Mouse (Mus musculus) right cerebral cortex, postnatal 14 days (tissue): ENCODE measurements around the gene Osgep.
A peak's percentile ranks its signal among the peaks of the same experiment; 100 is the strongest.
"Not testable (repeated sequence)": the region's sequence is repeated elsewhere in the genome, so short reads cannot be mapped to it uniquely, and the experiment has no call there.

ENCODE experiments used
- DNase-seq: peaks from one replicate; pipeline ENCODE4 v3.0.0; 2022

Gene Osgep

DNA sequence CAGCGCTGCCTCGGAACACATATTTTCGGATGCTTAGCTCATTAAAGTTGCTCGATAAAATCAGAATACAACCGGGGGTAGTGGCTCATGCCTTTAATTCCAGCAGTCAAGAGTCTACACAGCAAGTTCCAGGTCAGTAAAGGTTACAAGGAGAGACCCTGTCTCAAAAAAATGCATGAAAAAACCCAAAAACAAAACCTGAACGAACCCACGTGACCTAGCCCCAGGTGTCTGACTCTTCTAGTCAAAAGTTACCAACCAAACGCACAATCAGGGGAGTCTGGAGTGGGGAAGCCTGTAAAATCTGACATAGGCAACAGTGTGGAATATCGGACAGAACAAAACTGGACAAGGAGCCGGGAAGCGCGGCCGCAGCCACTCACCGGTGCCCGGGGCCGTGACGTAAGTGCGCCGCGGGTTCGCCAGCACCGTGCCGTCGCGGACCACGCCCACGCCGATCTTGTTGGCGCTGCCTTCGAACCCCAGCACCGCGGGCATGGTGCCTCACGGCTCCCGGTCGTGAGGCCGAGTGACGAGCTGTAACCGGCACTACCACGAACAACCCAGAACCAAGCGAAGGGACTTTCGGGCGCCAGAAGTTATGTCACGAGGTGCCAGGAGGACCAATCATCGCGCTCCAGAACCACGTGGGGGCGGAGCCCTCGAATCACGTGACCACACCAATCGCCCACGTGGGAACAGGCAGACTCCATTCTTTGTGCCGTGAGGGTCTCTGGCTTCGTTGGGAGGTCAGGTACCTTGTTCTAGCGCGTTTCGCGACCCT lies at the start of gene Osgep, which contains the start of gene Apex1:
Gene Osgep, minus strand, starts transcription at position 613 of the 784 bp plus-strand sequence.
Gene Apex1, plus strand, starts transcription at position 688 of the 784 bp plus-strand sequence.
- peak; percentile 96 for DNase-seq

DNA sequence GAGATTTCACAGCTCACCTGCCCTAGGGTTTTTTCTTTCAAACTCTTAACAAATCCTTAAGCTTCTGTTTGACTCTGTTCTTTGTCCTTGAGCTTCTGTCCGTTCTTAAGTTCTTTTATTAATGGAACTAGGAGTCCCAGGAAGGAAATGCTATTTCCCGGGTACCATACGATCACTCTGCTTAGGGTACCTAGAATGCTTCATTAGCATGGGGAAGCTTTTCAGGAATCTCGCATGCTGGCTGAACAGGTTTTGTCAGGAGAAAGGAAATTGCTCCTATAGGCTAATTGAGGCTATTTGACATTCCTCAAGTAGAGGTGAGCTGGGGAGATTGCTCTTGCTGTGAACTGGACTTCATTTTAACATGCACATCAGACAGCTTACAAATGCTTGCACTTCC lies 49.0 kb upstream of the Osgep start:
- DNase-seq: no peak

DNA sequence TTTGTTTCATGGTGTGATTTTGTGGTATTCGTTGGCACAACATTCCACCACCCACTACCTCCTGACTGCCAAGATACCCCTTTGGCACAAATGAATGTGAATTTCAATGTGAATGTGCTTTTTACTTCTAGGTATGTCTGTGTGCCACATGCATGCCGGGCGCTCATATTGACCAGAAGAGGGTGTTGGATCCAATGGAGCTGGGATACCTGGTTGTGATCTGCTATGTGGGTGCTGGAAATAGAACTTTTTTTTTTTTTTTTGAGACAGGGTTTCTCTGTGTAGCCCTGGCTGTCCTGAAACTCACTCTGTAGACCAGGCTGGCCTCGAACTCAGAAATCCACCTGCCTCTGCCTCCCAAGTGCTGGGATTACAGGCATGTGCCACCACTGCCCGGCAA lies 48.4 kb upstream of the Osgep start:
- not testable (repeated sequence) for DNase-seq

DNA sequence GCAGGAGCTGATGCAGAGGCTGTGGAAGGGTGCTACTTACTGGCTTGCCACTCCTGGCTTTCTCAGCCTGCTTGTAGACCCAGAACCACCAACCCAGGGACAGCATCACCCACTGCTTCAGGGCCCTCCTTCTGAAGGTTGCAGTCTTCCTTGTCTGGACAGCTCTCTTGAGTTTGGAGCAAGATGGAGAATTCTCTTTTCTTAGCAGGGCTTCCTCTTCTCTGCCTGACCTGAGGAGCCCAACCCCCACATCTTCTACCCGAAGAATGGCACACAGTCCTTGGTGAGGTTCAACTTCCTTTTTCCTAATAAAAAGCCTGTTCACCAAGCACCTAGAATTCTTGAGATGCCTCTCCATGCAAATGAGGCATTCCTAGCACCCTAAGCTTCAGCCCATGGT lies 46.1 kb upstream of the Osgep start:
- DNase-seq: no peak

DNA sequence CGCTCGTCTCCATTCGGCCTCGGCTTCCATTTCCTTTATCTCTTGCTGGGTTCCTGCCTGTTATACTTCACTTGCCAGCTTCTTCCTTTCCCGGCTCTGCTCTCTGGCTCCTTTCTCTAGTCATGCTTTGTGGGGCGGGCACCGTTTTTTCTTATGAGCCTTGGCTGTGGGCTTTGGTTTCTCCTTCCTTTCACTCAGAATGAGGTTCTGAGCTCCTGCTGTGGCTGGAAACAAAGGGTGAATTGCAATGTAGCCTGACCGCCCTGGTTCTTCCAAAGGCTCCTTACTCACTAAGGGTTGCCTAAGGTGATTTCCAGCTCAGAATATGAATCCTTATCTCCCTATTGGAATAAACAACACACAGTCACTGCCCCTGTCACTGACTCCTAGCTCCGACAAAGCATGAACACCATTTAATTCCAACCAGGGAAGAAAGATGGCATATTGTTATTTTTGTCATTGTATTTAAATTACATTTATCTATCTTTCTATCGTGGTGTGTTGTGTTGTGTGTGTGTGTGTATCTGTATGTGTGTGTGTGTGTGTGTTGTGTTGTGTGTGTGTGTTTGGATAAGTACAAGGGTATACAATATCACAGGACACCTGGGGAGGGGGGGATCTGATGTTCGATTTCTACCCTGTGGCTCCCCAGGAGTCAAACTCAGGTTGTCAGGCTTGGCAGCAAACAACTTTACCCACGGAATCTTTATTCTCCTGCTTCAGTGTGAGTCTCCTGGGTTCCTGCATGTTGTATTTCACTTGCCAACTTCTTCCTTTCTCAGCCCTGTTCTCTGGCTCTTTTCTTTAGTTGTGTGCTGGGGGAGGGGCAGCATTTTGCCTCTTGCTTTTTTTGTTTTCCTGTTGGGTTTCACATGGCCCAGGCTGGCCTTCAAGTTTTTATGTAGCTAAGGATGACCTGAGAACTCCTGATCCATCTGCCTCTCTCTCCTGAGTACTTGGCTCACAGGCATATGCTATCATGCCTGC lies 45.2 kb upstream of the Osgep start:
- DNase-seq: peak; percentile 17

DNA sequence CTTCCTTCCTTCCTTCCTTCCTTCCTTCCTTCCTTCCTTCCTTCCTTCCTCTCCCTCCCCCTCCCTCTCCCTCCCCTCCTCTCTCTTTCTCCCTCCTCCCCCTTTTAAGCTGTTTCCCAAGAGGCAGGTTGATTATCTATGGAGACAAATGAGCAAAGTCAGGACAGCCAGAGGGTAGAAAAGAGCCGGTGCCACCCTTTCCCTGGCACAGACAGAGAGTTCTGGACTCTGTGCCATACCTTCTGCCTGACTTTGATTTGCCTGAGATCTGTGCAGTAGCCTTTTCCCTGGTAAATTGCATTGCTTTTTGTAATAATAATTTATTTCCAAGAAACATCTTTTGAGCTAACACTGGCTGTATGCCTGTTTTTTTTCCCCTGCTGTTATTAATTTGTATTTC lies 44.3 kb upstream of the Osgep start:
- DNase-seq: no peak

DNA sequence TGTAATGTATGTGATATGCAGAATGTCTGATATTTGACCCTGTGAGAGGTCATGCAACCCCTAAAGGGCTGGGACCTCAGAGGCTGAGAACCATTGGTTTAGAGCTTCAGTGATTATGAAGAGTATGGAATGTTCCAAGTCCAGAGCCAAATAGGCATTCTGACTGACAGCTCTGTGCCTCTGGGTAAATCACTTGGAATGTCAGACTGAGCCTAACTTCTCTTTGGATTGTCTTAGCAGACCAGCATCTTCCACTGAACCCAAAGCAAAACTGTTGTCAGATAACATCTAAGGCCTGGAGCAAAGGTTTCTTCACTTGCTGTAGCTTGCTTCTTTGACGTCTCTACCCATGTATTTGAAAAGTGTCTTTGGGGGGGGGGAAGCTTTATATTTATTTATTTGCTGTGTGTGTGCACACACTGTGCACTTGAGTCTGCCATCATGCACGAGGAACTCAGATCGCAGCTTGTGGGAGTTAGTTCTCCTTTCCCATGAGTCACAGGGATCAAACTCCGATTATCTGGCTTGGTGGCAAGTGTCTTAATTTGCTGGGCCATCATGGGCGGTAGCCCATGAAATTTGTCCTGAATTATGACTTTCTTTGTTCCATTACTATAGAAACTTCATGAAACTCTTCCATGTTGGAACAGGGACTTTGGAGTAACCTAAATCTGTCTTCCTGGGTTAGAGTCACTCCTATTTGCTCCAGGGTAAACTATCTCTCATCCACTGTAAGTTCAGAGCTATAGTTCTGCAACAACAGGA lies 43.7 kb upstream of the Osgep start:
- DNase-seq: no peak

DNA sequence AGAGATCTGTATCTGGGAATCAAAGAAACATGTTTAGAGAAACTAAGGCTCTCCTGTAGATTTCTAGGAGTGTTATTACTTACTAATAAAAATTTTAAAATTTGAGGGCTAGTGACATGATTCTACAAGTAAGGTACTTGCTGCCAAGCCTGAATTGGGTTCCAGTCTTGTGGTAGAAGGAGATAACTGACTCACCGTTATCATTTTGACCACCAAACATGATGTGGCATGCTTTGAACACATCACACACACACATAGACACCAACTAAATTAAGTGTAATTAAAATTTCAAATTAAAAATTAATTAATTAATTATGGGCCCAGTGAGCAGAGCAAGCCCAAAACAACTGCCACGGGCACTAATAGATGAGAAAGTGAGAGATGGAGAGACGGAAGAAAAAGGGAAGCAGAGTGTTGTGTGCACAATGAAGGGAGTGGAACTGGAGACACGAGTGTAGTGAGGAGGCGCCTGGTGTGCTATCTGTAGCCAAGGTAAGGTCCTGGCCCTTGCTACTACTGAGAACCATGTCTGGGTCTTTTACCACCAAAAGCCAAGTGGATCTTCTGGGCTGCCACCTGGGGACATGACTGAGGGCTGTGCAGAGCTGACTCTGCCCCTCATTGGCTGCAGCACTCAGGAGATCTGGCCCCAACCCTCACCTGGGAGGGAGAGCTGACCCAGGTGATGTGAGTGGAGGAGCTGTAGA lies 33.7 kb upstream of the Osgep start:
- DNase-seq: not testable (repeated sequence)

DNA sequence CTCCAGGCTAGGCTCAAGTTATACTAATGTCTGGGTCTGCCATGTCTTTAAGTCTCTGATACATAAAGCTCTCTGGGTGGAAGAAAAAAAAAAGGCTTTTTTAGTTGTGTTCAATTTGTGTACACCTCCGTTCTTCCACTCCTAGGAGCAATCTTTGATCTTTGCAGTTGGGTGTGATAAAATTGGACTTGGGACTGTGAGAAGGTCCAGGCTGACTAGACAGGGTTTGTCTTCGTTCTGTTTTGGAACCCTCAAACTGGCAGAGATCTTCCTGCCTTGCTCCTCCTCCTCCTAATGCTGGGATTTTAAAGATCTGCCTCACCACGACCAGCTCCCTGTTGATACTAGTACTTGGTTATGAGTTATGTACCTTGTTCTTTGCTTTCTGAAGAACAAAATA lies 32.5 kb upstream of the Osgep start:
- not testable (repeated sequence) for DNase-seq

DNA sequence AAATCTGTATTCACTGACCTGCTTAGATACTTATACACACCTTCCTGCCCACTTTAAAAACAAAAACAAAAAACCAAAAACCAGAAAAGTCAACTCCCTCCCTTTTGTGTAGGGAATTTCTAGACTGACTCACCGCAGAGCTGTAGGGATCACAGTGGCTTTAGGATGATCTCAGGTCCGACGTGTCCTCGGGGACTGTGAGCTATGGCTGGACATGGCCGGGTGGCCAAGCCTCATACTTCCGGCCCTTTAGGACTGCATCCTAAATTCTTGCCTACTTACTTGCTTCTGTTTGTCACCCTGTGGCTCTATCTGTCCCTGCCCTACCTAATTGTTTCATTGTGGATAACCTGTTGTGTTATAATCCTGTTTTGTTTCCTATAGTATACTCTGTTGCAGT lies 32.0 kb upstream of the Osgep start:
- not testable (repeated sequence) for DNase-seq

DNA sequence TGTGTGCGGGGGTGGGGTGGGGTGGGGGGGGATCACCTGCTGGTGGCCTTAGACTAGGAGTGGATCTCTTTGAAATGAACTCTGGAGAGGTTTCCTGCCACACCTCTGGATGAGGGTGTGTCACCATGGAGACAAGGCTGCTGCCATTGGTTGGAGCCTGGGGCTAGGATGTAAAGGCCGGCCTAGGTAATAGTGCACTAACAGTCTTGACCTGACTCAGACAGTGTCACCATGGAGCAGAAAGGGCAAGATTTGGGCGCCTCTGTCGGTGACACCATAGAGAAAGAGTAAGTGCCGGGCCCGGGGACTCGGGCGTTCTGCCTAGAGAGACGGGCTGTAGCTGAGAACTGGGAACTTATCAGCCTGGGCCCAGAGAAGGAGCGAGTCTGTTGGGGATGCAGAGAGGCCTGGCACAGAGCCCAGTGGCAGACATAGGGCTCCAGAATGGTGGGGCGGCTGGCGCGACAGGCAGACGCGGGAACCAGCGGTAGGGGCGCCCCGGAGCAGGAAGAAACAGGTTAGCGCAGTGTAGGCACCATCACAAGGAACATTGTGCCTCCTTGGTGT lies 31.3 kb upstream of the Osgep start, which contains the start of gene Pnp2:
Gene Pnp2, plus strand, starts transcription at position 51 of the 567 bp plus-strand sequence.
- peak; percentile 57 for DNase-seq

DNA sequence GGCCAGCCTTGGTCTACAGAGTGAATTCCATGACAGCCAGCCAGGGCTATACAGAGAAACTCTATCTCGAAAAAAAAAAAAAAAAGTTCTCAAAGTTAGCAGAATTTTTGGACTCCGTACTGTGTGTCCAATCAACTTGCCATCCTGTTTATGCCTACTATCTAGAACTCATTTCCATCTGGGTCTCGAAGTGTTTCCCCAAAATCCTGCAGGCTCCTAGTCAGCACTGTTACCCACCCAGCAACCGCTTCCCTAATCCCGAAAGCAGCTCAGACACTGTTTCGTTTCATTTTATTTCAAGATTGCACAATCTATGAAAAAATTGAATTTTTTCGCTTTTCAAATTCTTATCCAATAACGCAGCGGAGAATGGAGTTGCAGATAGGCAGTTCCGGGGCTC lies 30.8 kb upstream of the Osgep start:
- DNase-seq: no peak

DNA sequence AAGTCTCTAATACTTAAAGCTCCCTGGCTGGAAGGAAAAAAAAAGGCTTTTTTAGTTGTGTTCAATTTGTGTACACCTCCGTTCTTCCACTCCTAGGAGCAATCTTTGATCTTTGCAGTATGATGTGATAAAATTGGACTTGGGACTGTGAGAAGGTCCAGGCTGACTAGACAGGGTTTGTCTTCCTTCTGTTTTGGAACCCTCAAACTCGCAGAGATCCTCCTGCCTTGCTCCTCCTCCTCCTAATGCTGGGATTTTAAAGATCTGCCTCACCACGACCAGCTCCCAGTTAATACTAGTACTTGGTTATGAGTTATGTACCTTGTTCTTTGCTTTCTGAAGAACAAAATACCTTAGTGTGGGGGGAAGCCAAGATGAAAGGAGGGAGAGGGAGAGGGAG lies 20.8 kb upstream of the Osgep start:
- not testable (repeated sequence) for DNase-seq

DNA sequence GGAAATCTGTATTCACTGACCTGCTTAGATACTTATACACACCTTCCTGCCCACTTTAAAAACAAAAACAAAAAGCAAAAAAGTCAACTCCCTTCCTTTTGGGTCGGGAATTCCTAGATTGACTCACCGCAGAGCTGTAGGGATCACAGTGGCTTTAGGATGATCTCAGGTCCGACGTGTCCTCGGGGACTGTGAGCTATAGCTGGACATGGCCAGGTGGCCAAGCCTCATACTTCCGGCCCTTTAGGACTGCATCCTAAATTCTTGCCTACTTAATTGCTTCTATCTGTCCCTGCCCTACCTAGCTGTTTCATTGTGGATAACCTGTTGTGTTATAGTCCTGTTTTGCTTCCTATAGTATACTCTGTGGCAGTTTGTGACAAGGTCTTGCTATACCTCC lies 20.4 kb upstream of the Osgep start:
- not testable (repeated sequence) for DNase-seq

DNA sequence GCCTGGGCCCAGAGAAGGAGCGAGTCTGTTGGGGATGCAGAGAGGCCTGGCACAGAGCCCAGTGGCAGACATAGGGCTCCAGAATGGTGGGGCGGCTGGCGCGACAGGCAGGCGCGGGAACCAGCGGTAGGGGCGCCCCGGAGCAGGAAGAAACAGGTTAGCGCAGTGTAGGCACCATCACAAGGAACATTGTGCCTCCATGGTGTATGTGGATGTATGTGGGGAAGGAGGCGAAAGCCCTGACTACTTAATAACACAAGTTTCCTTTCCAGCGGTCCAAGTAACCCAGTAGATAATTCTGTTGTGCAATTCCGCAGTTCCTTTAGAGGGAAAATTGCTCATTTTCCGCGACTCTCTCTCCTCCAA lies 20.0 kb upstream of the Osgep start:
- not testable (repeated sequence) for DNase-seq

DNA sequence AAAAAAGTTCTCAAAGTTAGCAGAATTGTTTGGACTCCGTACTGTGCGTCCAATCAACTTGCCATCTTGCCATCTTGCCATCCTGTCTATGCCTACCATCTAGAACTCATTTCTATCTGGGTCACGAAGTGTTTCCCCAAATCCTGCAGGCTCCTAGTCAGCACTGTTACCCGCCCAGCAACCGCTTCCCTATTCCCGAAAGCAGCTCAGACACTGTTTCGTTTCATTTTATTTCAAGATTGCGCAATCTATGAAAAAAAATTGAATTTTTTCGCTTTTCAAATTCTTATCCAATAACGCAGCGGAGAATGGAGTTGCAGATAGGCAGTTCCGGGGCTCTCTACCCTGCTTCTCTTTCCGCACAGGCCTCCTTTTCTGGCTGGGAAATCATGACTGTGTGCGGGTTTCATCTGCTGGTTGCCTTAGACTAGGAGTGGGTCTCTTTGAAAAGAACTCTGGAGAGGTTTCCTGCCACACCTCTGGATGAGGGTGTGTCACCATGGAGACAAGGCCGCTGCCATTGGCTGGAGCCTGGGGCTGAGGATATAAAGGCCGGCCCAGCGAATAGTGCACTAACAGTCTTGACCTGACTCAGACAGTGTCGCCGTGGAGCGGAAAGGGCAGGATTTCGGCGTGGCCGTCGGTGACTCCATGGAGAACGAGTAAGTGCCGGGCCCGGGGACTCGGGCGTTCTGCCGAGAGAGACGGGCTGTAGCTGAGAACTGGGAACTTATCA lies 19.4 kb upstream of the Osgep start, which contains the start of gene Gm49342:
Gene Gm49342, plus strand, starts transcription at position 586 of the 736 bp plus-strand sequence.
- peak; percentile 84 for DNase-seq

DNA sequence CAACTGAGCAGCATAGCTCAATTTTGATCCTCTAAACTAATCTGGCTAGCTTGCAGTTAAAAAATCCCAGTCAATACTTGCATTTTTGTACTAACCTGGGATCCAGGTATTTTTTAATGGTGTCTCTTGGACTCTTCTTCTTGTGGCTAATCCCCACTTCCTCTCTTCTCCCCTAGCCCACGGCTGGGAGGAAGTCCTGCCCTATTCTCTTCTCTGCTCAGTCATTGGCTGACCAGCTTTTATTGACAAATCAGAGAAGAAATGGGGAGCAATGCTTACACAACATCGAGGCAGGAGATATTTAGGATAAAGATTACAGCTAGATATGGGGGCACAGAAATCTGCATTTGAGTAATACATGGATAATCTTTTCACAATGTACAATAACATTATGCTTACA lies 14.2 kb upstream of the Osgep start:
- DNase-seq: no peak

DNA sequence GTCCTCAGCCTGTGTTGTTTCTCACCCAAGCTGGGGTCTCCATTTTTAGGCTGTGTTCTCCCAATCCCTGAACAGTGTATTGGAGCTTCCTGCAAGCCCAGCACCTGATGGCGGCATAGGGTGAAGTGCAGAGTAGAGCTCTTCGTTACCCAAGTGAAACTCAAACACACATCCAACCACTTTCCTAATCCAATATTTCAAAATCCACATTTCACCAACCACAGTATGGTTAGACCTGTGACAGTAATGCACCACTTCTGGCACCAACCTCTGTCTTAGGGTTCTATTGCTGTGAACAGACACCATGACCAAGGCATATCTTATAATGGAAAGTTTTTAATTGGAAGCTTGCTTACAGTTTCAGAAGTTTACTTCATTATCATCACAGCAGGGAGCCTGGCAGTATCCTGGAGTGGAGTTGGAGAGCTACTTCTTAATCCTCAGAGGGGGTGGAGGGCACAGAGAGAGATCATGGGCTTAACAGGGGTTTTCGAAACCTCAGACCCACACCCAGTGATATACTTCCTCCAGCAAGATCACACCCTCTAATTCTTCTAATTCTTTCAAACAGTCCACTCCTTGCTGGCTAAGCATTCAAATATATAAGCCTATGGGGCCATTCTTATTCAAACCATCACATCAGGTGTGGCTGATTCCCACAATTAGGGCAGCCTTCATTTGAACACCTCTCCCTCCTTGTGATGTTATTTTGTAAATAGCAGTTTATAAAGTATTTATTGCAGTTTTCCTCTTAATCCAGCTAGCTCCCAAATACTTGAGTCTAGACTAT lies 13.6 kb upstream of the Osgep start:
- no peak for DNase-seq

DNA sequence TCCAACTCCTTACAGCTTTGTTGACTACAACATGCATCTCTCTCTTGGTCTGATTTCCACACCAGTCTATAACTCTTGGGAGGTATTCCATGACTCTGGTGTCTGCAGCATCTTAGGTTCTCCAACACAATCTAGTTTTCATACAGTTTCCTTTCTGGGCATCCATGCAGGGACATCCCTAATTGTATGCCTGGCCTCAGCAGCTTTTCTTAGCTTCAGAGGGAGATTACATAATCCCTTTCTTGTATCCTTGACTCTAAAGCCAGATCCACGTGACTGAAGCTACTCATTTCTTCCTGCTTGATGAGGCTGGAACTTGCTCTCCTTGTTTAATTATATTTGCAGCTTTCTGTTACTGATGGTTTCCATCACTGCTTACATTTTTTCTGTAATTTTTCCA lies 12.0 kb upstream of the Osgep start:
- DNase-seq: no peak

DNA sequence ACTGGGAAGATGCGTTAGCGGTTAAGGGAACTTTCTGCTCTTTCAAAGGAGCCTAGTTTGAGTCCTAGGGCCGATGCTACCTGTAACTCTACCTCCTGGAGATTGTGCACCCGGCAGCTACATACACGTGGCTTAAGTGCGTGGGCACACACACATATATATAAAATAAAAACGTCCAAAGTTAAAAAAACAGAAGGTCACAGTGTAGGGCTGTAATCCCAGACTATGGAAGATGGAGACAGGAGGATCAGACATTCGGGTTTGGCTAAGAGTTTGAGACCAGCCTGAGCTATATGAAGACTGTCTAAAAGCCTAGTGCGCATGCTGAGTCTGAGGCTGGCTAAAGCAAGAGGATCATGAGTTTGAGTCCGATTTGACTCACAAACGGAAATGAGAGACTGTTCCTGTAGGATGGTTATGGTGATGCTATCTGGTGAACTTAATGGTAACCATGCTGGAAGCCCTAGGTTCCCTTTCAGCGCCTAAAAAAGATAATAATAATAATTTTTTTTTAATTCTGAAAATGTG lies 6.9 kb upstream of the Osgep start:
- no peak for DNase-seq
